Mouse (Mus musculus) neural tube, embryonic 13.5 days (tissue): ENCODE data around the gene Slc7a11. TPM values are rescaled to one million over a fixed set of nuclear protein-coding genes. Genes with fewer than 3 reads are reported as not detected.

Source experiments
- ATAC-seq: fragments of 200-750 bp; cut with Nextera tagmentation; 2 replicates; pipeline ENCODE4 v1.8.0; 2017; ENCODE audit warnings: low read depth, mild to moderate bottlenecking, moderate TSS enrichment, moderate library complexity
- H3K27ac ChIP-seq: fragments of 300-500 bp; sonication (generic); replicated peaks from 2 replicates; pipeline ENCODE4 v1.5.1; 2015; ENCODE audit warnings: moderate library complexity, mild to moderate bottlenecking, inconsistent platforms
- H3K27me3 ChIP-seq: fragments of 300-500 bp; sonication (generic); 2 replicates; pipeline ENCODE4 v1.6.1; 2015; ENCODE audit warnings: mild to moderate bottlenecking, inconsistent platforms
- H3K36me3 ChIP-seq: fragments of 300-500 bp; sonication (generic); 2 replicates; pipeline ENCODE4 v1.6.1; 2015; ENCODE audit warnings: mild to moderate bottlenecking, inconsistent platforms
- H3K4me1 ChIP-seq: fragments of 300-500 bp; sonication (generic); replicated peaks from 2 replicates; pipeline ENCODE4 v1.6.1; 2015; ENCODE audit warnings: inconsistent platforms
- H3K4me2 ChIP-seq: fragments of 300-500 bp; sonication (generic); 2 replicates; pipeline ENCODE4 v1.6.1; 2015; ENCODE audit warnings: inconsistent platforms, mild to moderate bottlenecking, moderate library complexity
- H3K4me3 ChIP-seq: fragments of 300-500 bp; sonication (generic); 2 replicates; pipeline ENCODE4 v1.5.1; 2015; ENCODE audit warnings: mild to moderate bottlenecking, inconsistent platforms
- H3K9ac ChIP-seq: fragments of 300-500 bp; sonication (generic); 2 replicates; pipeline ENCODE4 v1.6.1; 2015; ENCODE audit warnings: moderate library complexity, mild to moderate bottlenecking, inconsistent platforms
- H3K9me3 ChIP-seq: fragments of 300-500 bp; sonication (generic); 2 replicates; pipeline ENCODE4 v1.6.1; 2016; ENCODE audit warnings: inconsistent platforms
- whole genome bisulfite sequencing: fragments of 180-500 bp; shearing (Covaris S2); methylation state at CpG from one replicate; pipeline ENCODE4 v1.1.7; 2015; 5-methylcytosine and 5-hydroxymethylcytosine counted together
- polyA plus RNA-seq: library from polyadenylated mRNA; unstranded; fragments of >200 nt; fragmentation: Nextera tagmentation; extraction: Ambion mirVana; gene quantifications from 2 replicates; pipeline ENCODE4 v1.2.1, GENCODE M21; 2015

Gene Slc7a11
- polyA plus RNA-seq, 1 experiment from 2014 or later = 3.6 TPM

DNA sequence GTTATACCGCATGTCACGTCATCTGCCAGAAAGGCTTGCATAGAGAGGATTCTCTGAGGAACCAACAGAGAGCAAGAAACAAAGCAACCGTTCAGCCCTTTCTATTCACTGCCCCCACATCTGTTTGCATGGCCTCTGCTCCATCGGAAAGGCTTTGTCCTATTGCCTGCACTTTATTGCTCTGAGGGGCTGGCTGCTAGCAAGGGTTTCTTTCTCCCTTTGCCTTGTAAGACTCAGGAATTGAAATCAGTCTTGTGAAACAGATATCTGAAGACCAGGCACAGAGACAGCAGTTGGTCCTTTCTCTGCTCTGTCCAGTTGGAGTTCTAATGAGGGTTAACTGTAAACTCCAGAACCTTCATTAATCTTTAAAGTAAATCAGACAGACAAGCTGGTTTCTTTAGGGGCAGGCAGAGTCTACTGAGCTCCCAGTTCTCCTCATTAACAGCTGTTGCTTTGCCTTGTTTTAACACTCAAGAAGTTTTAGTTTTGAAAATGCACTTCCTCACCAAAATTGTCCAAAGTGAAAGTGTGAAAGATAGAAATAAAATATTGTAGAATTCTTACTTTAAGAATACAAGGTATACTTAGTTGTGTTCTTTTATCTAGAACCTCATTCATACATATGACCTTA lies 575.3 kb downstream of the Slc7a11 start:
- ATAC-seq = peak; percentile 54
- H3K9me3 ChIP-seq = no peaks in the 10 kb centered on the region
- H3K36me3 ChIP-seq = no peaks in the 10 kb centered on the region
- no peaks in the 10 kb centered on the region for H3K27me3 ChIP-seq
- peak overlapping the region; percentile 24 for H3K4me2 ChIP-seq
- peak overlapping the region; percentile 78 for H3K27ac ChIP-seq
- peaks cover 27% of the 10 kb centered on the region for H3K4me1 ChIP-seq
- no peak overlapping the region for H3K4me3 ChIP-seq
- 4% methylated on average over 4 of the region's 4 CpGs for WGBS
- H3K9ac ChIP-seq = no peak overlapping the region

DNA sequence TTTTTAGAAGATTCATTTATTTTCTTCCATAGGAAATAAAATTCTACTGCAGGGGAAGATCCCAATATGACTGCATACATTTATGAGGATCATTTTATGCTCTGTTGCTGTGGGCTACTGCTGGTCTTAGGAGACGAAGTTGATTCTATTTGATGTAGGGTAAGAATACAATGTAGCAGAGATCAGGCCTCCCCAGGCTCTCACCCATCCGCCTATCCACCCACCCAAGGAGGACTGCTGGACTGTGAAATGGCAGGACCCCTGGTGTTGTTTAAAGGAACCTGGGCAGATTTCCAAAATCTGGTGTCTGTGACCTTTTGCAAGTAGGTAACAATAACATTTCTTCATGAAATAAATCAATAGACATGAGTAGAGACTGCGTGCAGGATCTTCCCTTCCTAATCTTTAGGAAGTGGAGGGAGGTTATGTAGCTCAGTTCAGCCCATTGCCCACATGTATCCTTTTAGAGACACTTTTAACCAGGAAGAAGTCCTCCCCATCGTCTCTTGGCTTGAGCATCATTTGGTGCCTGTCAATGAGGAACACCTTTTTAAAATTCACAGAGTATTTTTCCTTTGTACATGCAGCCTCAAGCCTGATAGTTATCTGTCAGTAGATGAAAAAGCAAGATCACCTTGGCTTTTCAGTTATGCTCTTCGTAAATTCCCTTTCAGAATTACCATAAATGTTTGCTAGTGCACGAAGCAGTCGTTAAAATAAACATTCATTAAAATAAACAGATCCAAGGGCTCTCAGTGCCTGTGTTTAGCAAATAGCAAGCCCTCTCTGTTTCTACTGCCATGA lies 576.1 kb downstream of the Slc7a11 start:
- no peak overlapping the region; the same call in 1 of the 2 replicates for H3K9ac ChIP-seq
- ATAC-seq = no peak

DNA sequence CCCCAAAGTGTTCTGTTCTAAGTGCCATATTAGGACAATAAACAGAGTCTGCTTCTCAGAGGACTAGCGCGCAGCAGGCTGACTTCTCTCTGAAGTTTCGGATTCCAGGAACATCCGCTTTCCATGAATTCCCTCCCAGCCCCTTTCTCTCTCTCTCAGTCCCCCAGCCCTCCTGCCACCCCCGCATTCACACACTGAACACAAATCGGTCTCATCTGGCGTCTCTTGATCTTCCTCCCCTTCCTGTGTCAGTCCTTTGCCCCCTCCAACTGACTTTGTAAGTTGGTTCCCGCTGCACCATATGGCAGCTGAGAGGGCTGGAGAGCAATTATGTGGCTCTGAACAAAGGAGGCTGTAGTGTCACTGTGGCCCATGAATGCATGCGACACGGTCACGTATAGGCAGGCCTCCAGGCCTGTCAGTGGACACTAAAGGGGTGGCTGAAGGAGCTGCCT lies 577.3 kb downstream of the Slc7a11 start:
- Histone ChIP-seq H3K4me2 (peak overlapping the region; percentile 37), H3K36me3 (no peaks in the 10 kb centered on the region), H3K27me3 (no peaks in the 10 kb centered on the region), H3K9ac (no peak overlapping the region), H3K4me3 (no peak overlapping the region), H3K4me1 (peaks cover 27% of the 10 kb centered on the region), H3K27ac (peak overlapping the region; percentile 78), H3K9me3 (no peaks in the 10 kb centered on the region)
- WGBS = 2% methylated on average over 11 of the region's 11 CpGs
- peak; percentile 92 for ATAC-seq

More for the DNA sequence above, 576.1 kb downstream of the Slc7a11 start:
- no peaks in the 10 kb centered on the region for H3K36me3 ChIP-seq
- peak overlapping the region; percentile 78 for H3K27ac ChIP-seq
- no peaks in the 10 kb centered on the region for H3K27me3 ChIP-seq
- no peak overlapping the region for H3K4me3 ChIP-seq
- 11% methylated on average over 7 of the region's 7 CpGs for WGBS
- no peaks in the 10 kb centered on the region for H3K9me3 ChIP-seq
- peak overlapping the region; percentile 24 for H3K4me2 ChIP-seq
- H3K4me1 ChIP-seq = peaks cover 27% of the 10 kb centered on the region

DNA sequence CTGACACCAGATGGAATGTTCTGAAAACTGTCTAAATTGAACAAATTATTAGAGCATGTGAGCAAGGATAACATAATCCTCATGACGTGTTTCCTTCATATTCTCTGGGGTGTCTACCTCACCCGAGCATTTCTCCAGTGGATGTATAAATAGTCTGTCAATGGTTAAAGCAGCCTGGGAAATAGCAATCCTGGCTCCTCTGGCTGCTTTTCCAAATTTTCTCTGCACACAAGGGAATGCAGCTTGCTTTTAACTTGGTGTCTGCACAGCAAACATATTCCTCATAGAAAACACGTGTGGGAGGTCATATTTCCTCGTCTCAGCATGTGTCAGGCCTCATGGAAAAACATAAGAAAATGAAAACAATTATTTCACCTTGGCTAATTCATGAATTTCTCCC lies 586.6 kb downstream of the Slc7a11 start:
- H3K9me3 ChIP-seq = no peaks in the 10 kb centered on the region
- H3K27ac ChIP-seq = no peak overlapping the region
- H3K9ac ChIP-seq = no peak overlapping the region
- H3K27me3 ChIP-seq = no peaks in the 10 kb centered on the region
- H3K36me3 ChIP-seq = no peaks in the 10 kb centered on the region
- no peaks in the 10 kb centered on the region for H3K4me1 ChIP-seq
- no peak overlapping the region for H3K4me2 ChIP-seq
- no peak for ATAC-seq
- WGBS = 56% methylated on average over 4 of the region's 4 CpGs
- no peak overlapping the region for H3K4me3 ChIP-seq

DNA sequence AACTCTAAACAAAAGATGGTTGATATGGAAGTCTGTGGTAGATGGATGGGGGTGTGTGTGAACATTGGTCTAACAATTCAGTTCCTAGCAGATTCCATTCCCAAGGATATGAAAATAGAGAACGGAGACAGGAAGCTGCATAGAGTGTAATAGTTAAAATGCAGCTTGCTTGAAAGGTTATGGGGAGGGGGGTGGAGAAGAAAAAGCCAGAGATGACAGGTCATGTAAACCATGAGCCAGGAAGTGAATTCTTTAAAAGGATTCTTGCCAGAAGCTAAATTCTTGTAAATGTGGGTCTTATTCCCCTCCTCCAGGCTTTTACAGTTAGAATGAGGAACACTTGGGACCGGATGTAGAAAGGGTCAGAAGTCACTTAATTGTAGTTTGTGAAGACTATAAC lies 589.1 kb downstream of the Slc7a11 start:
- no peaks in the 10 kb centered on the region for H3K36me3 ChIP-seq
- H3K27me3 ChIP-seq = no peaks in the 10 kb centered on the region
- H3K9me3 ChIP-seq = no peaks in the 10 kb centered on the region
- H3K9ac ChIP-seq = no peak overlapping the region
- no peak overlapping the region for H3K4me2 ChIP-seq
- no peak overlapping the region for H3K4me3 ChIP-seq
- H3K4me1 ChIP-seq = no peaks in the 10 kb centered on the region
- WGBS = 81% methylated on average over 2 of the region's 2 CpGs
- no peak for ATAC-seq
- no peak overlapping the region for H3K27ac ChIP-seq

DNA sequence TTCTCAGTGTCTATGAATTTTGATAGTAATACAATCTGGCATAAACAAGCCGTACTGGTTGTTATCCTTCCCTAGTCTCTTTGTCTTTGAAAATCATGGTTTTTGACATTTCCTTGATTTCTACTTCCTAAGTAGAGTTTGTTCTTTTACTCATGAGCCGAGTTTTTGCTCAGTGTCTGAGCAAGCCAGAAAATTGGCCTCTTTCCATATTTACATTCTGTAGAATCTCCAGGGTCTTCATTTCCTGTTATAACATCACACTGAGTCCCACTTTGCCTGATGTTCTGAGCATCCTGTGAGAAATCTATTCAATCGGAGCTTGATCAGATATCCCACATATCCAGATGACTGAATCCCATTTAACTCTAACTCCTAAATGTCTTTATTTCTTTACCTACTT lies 600.4 kb downstream of the Slc7a11 start:
- WGBS = 84% methylated on average over 3 of the region's 3 CpGs
- Histone ChIP-seq H3K27me3 (no peaks in the 10 kb centered on the region), H3K4me2 (no peak overlapping the region), H3K27ac (no peak overlapping the region), H3K4me1 (peaks cover 12% of the 10 kb centered on the region), H3K9me3 (no peaks in the 10 kb centered on the region), H3K36me3 (no peaks in the 10 kb centered on the region), H3K9ac (no peak overlapping the region), H3K4me3 (no peak overlapping the region)
- no peak for ATAC-seq
